Mouse (Mus musculus) lung, embryonic 16.5 days (tissue): ENCODE measurements around the gene Frmd5. TPM values are rescaled to one million over a fixed set of nuclear protein-coding genes. Genes with fewer than 3 reads are reported as not detected.
"Not testable (repeated sequence)": the region's sequence is repeated elsewhere in the genome, so short reads cannot be mapped to it uniquely, and the experiment has no call there.

Experiments used
- ATAC-seq: fragments of 200-750 bp; cut with Nextera tagmentation; 2 replicates; pipeline ENCODE4 v1.8.0; 2017; ENCODE audit warnings: low read depth, mild to moderate bottlenecking, moderate library complexity
- H3K27ac ChIP-seq: fragments of 300-500 bp; sonication (generic); 2 replicates; pipeline ENCODE4 v1.5.1; 2014; ENCODE audit warnings: mild to moderate bottlenecking, control low read depth, low read length
- H3K27me3 ChIP-seq: fragments of 300-500 bp; sonication (generic); 2 replicates; pipeline ENCODE4 v1.6.1; 2014; ENCODE audit warnings: low read depth, low read length, mixed read lengths; ENCODE audit not compliant: control insufficient read depth, insufficient read depth
- H3K36me3 ChIP-seq: fragments of 300-500 bp; sonication (generic); 2 replicates; pipeline ENCODE4 v1.6.1; 2014; ENCODE audit warnings: low read length; ENCODE audit not compliant: control insufficient read depth, insufficient read depth
- H3K4me1 ChIP-seq: fragments of 300-500 bp; sonication (generic); replicated peaks from 2 replicates; pipeline ENCODE4 v1.6.1; 2014; ENCODE audit warnings: low read length, mixed read lengths; ENCODE audit not compliant: control insufficient read depth, insufficient read depth
- H3K4me2 ChIP-seq: fragments of 300-500 bp; sonication (generic); 2 replicates; pipeline ENCODE4 v1.6.1; 2014; ENCODE audit warnings: low read depth, low read length, control low read depth
- H3K4me3 ChIP-seq: fragments of 300-500 bp; sonication (generic); 2 replicates; pipeline ENCODE4 v1.5.1; 2014; ENCODE audit warnings: mild to moderate bottlenecking, low read length, control low read depth
- H3K9ac ChIP-seq: fragments of 300-500 bp; sonication (generic); 2 replicates; pipeline ENCODE4 v1.6.1; 2014; ENCODE audit warnings: low read length, control low read depth
- H3K9me3 ChIP-seq: fragments of 300-500 bp; sonication (generic); 2 replicates; pipeline ENCODE4 v1.6.1; 2016; ENCODE audit warnings: low read length; ENCODE audit not compliant: control insufficient read depth
- WGBS: fragments of 180-500 bp; shearing (Covaris S2); extraction: QIAGEN DNeasy Blood & Tissue Kit; methylation state at CpG from one replicate; pipeline ENCODE4 v1.1.7; 2014; 5-methylcytosine and 5-hydroxymethylcytosine counted together
- polyA plus RNA-seq: library from polyadenylated mRNA; unstranded; fragments of >200 nt; fragmentation: Nextera tagmentation; extraction: Ambion mirVana; gene quantifications from 2 replicates; pipeline ENCODE4 v1.2.1, GENCODE M21; 2015

The Frmd5 gene
- polyA plus RNA-seq, 1 experiment from 2014 or later, result 4.4 TPM

DNA sequence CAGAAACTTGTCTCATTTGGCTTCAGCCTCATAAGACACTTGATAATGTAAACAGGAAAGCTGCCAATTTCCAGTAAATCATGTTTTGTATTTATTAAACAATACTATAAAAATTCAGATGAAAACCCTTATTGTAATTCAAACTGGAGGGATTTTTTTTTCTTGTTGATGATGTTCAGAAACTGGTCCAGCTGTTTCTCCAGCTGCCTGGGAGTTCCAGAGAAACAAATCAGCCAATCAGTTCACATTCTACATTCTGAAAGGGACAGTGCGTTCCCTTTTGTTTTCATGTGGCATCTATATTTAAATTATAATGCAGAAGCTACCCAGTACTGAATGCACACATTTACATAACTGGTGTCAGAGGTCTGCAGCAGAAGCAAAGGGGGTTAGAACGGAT, 19.3 kb upstream of the Frmd5 start:
- 44% methylated on average over 2 of the region's 2 CpGs for WGBS
- no peak overlapping the region for H3K27ac ChIP-seq
- no peak overlapping the region for H3K4me2 ChIP-seq
- no peaks in the 10 kb centered on the region for H3K27me3 ChIP-seq
- no peaks in the 10 kb centered on the region for H3K4me1 ChIP-seq
- H3K4me3 ChIP-seq, result no peak overlapping the region
- peak; percentile 76 for ATAC-seq
- H3K9ac ChIP-seq, result no peak overlapping the region
- peaks cover 4% of the 10 kb centered on the region; the same call in 1 of the 2 replicates for H3K9me3 ChIP-seq
- H3K36me3 ChIP-seq, result no peaks in the 10 kb centered on the region

DNA sequence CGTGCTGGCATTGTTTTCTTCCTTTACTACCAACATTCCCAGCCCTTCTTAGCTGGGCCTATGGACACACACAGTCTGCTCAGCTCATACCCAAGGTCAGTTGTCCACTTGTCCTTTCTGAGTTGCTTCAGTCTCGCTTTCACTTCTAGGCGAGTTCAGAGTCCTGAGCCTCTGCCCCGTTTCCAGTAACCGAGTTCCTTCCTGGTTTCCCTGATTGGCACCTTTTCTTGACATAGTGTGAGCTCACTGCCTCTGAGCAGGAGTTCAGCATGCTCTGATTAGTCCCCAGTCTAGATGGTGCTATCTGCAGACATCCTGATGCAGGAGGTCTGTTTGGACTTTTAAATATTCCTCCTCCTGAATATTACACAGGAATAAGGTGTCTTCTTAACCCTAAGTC, 17.8 kb upstream of the Frmd5 start:
- Histone ChIP-seq H3K4me1 (no peaks in the 10 kb centered on the region), H3K9ac (no peak overlapping the region), H3K27ac (no peak overlapping the region), H3K27me3 (no peaks in the 10 kb centered on the region), H3K36me3 (no peaks in the 10 kb centered on the region), H3K4me2 (no peak overlapping the region), H3K9me3 (peaks cover 4% of the 10 kb centered on the region; the same call in 1 of the 2 replicates), H3K4me3 (no peak overlapping the region)
- ATAC-seq, result no peak
- WGBS, result 70% methylated on average over 5 of the region's 5 CpGs

DNA sequence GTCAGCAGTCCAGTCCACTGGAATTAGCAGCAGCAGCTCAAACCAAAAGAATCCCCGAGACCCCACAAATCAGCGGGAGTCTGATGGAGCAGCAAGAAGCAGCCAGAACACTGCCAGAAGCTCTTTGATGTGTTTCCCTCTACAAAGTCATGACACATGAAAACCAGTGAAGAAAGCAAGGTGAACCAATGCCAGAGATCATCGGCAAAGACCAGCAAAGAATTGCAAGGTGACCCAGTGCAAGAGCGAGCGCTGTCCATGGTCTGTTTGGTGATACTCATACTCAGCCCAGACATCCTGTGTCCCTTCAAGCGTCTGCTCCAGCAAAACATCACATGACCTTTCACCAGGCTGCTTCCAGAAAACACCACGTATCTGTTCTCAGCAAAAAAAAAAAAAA, 14.9 kb upstream of the Frmd5 start:
- Histone ChIP-seq H3K9me3 (peaks cover 4% of the 10 kb centered on the region; the same call in 1 of the 2 replicates), H3K9ac (no peak overlapping the region), H3K4me2 (no peak overlapping the region), H3K27ac (no peak overlapping the region), H3K36me3 (no peaks in the 10 kb centered on the region), H3K4me3 (no peak overlapping the region), H3K27me3 (no peaks in the 10 kb centered on the region), H3K4me1 (no peaks in the 10 kb centered on the region)
- 87% methylated on average over 7 of the region's 7 CpGs for WGBS
- no peak for ATAC-seq

DNA sequence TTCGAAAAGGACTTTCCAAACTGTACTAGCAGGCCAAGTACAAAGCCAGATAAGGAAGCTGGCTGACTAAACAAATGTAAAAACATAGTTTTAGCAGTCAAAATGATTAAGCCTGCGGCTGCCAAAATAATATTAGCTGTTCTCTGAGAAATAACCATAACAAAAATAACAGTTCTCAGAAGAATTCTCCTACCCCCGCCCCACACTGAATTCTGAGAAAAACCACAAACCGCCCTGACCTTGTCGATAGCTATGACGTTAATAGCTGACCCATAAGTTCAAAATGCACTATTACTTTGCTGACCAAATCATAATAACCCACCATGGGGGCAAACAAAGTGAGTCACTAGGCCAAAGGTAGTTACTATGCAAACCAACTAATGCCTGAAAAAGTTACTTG, 4.0 kb upstream of the Frmd5 start:
- ATAC-seq, H3K4me1 ChIP-seq, H3K27ac ChIP-seq, H3K4me2 ChIP-seq, H3K36me3 ChIP-seq, H3K9ac ChIP-seq, H3K9me3 ChIP-seq, H3K4me3 ChIP-seq: not testable (repeated sequence)
- WGBS, result 57% methylated on average over 6 of the region's 6 CpGs
- H3K27me3 ChIP-seq, result peaks cover 24% of the 10 kb centered on the region

DNA sequence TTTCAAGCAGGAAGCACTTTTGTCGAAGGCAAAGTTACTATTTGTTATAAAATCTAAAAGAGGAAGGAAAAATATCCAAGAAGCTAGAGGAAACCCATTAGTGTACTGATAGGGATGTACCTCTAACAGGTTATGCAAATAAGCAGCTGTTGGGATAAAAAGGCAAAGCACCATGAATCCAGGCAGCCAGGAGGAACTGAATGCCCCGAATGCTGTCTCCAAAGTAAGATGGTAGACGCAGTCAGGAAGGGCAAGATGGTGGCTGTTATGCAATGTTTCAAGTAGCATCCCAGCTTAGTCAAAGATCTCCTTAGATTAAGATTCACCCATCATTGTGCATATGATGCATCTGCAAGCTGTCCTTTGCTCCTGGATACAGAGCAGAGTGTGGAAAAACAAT, 2.2 kb upstream of the Frmd5 start:
- peaks cover 28% of the 10 kb centered on the region for H3K27me3 ChIP-seq
- H3K9me3 ChIP-seq, result no peaks in the 10 kb centered on the region
- H3K36me3 ChIP-seq, result no peaks in the 10 kb centered on the region
- H3K27ac ChIP-seq, result no peak overlapping the region
- H3K9ac ChIP-seq, result no peak overlapping the region
- WGBS, result 72% methylated on average over 3 of the region's 3 CpGs
- peaks cover 7% of the 10 kb centered on the region; the same call in 1 of the 2 replicates for H3K4me1 ChIP-seq
- no peak for ATAC-seq
- no peak overlapping the region for H3K4me3 ChIP-seq
- H3K4me2 ChIP-seq, result no peak overlapping the region

DNA sequence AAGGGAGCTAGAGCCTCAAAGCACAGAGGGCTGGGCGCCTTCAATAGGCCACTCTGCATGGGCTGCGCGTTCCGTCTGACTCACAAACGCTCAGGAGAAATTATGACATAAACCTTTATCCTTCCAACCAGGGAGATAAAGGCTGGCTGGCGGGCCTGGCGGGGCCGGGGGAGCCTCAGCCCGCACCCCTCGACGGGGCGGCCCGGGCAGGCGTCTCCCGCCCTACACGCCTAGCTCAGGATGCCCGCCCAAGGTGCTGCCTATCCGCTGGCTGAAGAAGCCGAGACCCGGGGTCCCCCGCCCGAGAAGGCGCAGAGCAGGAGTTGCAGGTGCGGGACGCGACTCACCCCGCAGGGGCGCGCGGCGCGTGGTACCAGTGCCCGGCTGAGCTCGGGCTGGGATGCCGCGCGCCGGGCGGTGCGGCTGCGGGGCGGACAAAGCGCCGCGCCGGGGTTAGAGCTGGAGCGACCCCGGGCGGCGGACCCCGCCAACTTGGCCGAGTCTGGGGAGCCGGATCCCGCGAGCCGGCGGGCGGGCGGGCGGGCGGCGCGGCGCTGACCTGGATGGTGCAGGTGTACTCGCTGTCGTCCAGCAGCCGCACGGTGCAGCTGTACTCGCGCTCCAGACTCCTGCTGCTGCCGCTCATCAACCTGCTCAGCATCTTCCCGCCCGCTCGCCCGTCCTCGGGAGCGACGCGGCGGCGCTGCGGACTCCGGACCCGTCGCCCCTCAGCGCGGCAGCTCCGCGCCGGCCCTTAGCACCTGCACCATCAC, 530 bp downstream of the Frmd5 start:
- Histone ChIP-seq H3K4me3 (peak overlapping the region; percentile 60), H3K4me2 (peak overlapping the region; percentile 72), H3K27ac (peak overlapping the region; percentile 2; the same call in 1 of the 2 replicates), H3K4me1 (peaks cover 7% of the 10 kb centered on the region; the same call in 1 of the 2 replicates), H3K27me3 (peaks cover 33% of the 10 kb centered on the region), H3K9me3 (no peaks in the 10 kb centered on the region), H3K9ac (peak overlapping the region; percentile 48), H3K36me3 (no peaks in the 10 kb centered on the region)
- peak; percentile 80 for ATAC-seq
- under 1% methylated on average over 55 of the region's 90 CpGs for WGBS

DNA sequence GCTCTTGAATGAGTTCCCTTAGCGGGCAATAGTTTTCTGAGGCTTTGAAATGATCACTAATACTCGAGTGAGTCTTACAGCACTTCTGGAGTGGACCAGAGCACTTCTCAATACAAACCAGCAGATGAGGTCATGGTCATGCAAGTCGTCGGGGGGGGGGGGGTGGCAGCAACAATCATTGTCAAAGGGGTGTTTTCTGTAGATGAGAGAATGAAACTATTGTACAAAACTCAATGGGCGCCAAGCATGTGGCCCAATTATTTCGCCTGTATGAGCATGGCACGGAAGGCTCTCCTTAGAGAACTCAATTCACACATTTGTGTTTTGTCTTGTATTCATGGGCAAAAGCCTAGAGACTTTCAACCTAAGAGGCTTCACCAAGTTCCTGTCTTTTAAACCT, 7.8 kb downstream of the Frmd5 start:
- Histone ChIP-seq H3K9ac (no peak overlapping the region), H3K4me3 (no peak overlapping the region), H3K9me3 (no peaks in the 10 kb centered on the region), H3K4me2 (no peak overlapping the region), H3K27ac (no peak overlapping the region), H3K4me1 (no peaks in the 10 kb centered on the region), H3K27me3 (peaks cover 4% of the 10 kb centered on the region), H3K36me3 (no peaks in the 10 kb centered on the region)
- 84% methylated on average over 7 of the region's 7 CpGs for WGBS
- ATAC-seq, result no peak

DNA sequence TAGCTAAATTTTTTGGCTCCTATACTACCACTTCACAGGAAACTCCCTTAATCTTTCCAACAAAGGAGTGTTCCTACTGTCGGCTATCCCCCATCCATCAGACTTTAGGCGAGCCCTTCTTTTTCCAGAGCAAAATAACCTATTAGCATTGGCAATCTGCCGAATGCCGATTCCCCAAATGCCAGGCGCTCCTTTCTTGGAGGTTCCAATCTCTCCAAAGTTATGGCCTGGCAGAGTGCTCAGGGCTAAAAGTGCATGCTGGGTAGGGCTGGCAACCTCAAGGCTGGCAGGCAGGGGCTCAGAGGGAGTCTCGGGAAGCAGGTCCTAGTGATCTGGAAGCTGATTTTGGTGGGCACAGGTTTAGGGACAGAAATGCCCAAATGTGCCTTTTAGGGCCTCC, 10.9 kb downstream of the Frmd5 start:
- Histone ChIP-seq H3K4me3 (no peak overlapping the region), H3K4me1 (no peaks in the 10 kb centered on the region), H3K9ac (no peak overlapping the region), H3K27ac (no peak overlapping the region), H3K27me3 (no peaks in the 10 kb centered on the region), H3K9me3 (no peaks in the 10 kb centered on the region), H3K4me2 (no peak overlapping the region), H3K36me3 (no peaks in the 10 kb centered on the region)
- WGBS, result 83% methylated on average over 6 of the region's 6 CpGs
- ATAC-seq, result no peak

DNA sequence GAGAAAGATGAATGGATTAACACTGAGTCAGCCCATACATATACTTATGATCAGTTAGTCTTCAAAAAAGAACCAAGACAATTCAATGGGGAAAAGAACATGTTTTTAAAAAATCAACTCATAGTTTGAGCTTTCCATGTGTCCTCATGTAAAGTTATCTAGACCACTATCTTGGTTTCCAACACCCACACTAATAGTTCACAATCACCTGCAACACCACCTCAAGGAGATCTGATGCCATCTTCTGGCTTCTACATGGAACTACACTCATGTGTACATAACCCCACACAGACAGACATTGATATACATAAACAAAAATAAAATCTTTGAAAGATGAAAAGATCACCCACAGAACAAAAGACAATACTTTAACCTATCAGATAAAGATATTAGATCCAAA, 17.1 kb downstream of the Frmd5 start:
- Histone ChIP-seq H3K27ac (no peak overlapping the region), H3K4me3 (no peak overlapping the region), H3K27me3 (no peaks in the 10 kb centered on the region), H3K9me3 (no peaks in the 10 kb centered on the region), H3K4me1 (no peaks in the 10 kb centered on the region; the same call in 1 of the 2 replicates), H3K4me2 (no peak overlapping the region), H3K9ac (no peak overlapping the region), H3K36me3 (no peaks in the 10 kb centered on the region)
- no peak for ATAC-seq
